Mouse (Mus musculus): ENCODE measurements around the gene Dnm1l. TPM values are rescaled to one million over a fixed set of nuclear protein-coding genes. Genes with fewer than 3 reads are reported as not detected.

Dnm1l gene
- total and polyA plus RNA-seq, 3 experiments: 55.8 to 91.7 (median 83.1) TPM

DNA sequence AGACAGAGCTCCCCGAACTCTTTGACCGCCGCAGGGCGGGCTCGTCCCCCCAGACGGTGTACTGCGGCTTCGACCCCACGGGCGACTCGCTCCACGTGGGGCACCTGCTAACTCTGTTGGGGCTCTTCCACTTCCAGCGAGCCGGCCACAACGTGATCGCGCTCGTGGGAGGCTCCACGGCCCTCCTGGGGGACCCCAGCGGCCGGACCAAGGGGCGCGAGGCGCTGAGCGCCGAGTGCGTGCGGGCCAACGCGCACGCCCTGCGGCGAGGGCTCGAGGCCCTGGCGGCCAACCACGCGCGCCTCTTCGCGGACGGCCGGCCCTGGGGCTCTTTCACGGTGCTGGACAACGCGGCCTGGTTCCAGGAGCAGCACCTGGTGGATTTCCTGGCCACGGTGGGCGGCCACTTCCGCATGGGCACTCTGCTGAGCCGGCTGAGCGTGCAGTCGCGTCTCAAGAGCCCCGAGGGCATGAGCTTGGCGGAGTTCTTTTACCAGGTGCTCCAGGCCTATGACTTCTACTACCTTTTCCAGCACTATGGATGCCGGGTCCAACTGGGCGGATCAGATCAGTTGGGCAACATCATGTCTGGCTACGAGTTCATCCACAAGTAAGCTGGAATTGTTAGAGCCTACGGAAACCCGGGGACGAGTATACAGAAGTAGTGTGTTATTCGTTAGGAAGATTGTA, 55.5 kb downstream of the Dnm1l start:
- DNase-seq (ENCODE audit: extremely low read depth): peak; percentile 64
- Histone ChIP-seq H3K4me2 (ENCODE audit: insufficient read depth, low read depth, poor library complexity, severe bottlenecking) (peak overlapping the region; percentile 100; the same call in 1 of the 2 replicates), H3K27ac (ENCODE audit: insufficient read depth, low read depth) (peak overlapping the region; percentile 41), H3K9me3 (replicated peaks; ENCODE audit: low read length) (no peaks in the 10 kb centered on the region), H3K27me3 (replicated peaks) (no peaks in the 10 kb centered on the region), H3K9ac (ENCODE audit: insufficient read depth, low read depth) (peak overlapping the region; percentile 89), H3K36me3 (replicated peaks in 1 of 2; ENCODE audit: control insufficient read depth in 1 of 2, insufficient read depth in 1 of 2, low read length in 1 of 2) (peaks cover 17 to 26% of the 10 kb centered on the region in 2 experiments), H3K79me2 (replicated peaks; ENCODE audit: control insufficient read depth, extremely low read depth, insufficient read depth, poor library complexity, severe bottlenecking) (peaks cover 26% of the 10 kb centered on the region), H3K4me1 (ENCODE audit: control insufficient read depth in 1 of 2, insufficient read depth in 2 of 2) (peaks cover 3 to 28% of the 10 kb centered on the region in 2 experiments; a peak in 3 of 4 replicates), H3K4me3 (replicated peaks in 1 of 3; ENCODE audit: low read depth in 2 of 3, low read length in 2 of 3, poor library complexity in 1 of 3) (peak overlapping the region; percentile 83 to 94 (median 85))
- in situ Hi-C loops (cut with MboI; ENCODE audit: low pct_ligation_motif_present, low pct_unique_long_range_greater_than_20kb, low sequenced_read_pairs): loop anchor here (5.0 to 10.0 kb wide), 2 partner anchors 106 to 282 kb away; no protein-coding TSS in a partner anchor
- TF ChIP-seq CTCF (conservative IDR thresholded peaks at IDR 0.05 in 1 of 2, IDR thresholded peaks at IDR 0.05 in 1 of 2; ENCODE audit: low read depth in 2 of 2, low read length in 2 of 2): no peak
- no peak for TF ChIP-seq HCFC1 (IDR thresholded peaks at IDR 0.05; ENCODE audit: low read depth, low read length)
- TF ChIP-seq BHLHE40 (IDR thresholded peaks at IDR 0.05; ENCODE audit: low read depth, low read length): 0 out of 2 replicates have a peak, but pooled peaks have one; percentile 5
- TF ChIP-seq RCOR1 (conservative IDR thresholded peaks at IDR 0.05; ENCODE audit: low read depth, low read length): no peak
- 0 out of 2 replicates have a peak, but pooled peaks have one; percentile 12 for TF ChIP-seq NRF1 (IDR thresholded peaks at IDR 0.05; ENCODE audit: low read depth, low read length)
- TF ChIP-seq POLR2AphosphoS2 (IDR thresholded peaks at IDR 0.05; ENCODE audit: low read depth, low read length): peak; percentile 15; the same call in 1 of the 2 replicates
- no peak for TF ChIP-seq MAZ (IDR thresholded peaks at IDR 0.05; ENCODE audit: low read depth, low read length)
- TF ChIP-seq IRF4 (IDR thresholded peaks at IDR 0.05; ENCODE audit: low read depth, low read length): no peak; the same call in 1 of the 2 replicates
- no peak for TF ChIP-seq ZKSCAN1 (IDR thresholded peaks at IDR 0.05; ENCODE audit: borderline replicate concordance, low read depth, low read length)
- no peak for TF ChIP-seq JUN (IDR thresholded peaks at IDR 0.05; ENCODE audit: insufficient read depth, low read depth, low read length)
- no peak for TF ChIP-seq SMC3 (IDR thresholded peaks at IDR 0.05; ENCODE audit: low read depth, low read length)
- TF ChIP-seq SIN3A (IDR thresholded peaks at IDR 0.05; ENCODE audit: low read length): peak; percentile 71
- TF ChIP-seq NELFE (IDR thresholded peaks at IDR 0.05; ENCODE audit: low read depth, low read length): peak; percentile 41; the same call in 1 of the 2 replicates
- peak; percentile 36; the same call in 1 of the 2 replicates for TF ChIP-seq POLR2A (IDR thresholded peaks at IDR 0.05; ENCODE audit: low read depth, low read length)
- no peak for TF ChIP-seq EP300 (IDR thresholded peaks at IDR 0.05; ENCODE audit: low read length)
- no peak for TF ChIP-seq MEF2A (IDR thresholded peaks at IDR 0.05; ENCODE audit: borderline replicate concordance, low read depth, low read length)
- no peak for TF ChIP-seq JUND (conservative IDR thresholded peaks at IDR 0.05; ENCODE audit: low read depth, low read length)
- TF ChIP-seq GABPA (IDR thresholded peaks at IDR 0.05; ENCODE audit: insufficient replicate concordance, low read depth, low read length): no peak
- peak; percentile 58; the same call in 1 of the 2 replicates for TF ChIP-seq TCF12 (IDR thresholded peaks at IDR 0.05; ENCODE audit: low read depth, low read length)
- TF ChIP-seq MXI1 (IDR thresholded peaks at IDR 0.05; ENCODE audit: low read depth, low read length): peak; percentile 86
- TF ChIP-seq CHD2 (IDR thresholded peaks at IDR 0.05; ENCODE audit: low read length): no peak
- TF ChIP-seq ZC3H11A (IDR thresholded peaks at IDR 0.05; ENCODE audit: low read depth, low read length): no peak
- TF ChIP-seq ELF1 (IDR thresholded peaks at IDR 0.05; ENCODE audit: low read depth, low read length): peak; percentile 91
- no peak for TF ChIP-seq KAT2A (IDR thresholded peaks at IDR 0.05; ENCODE audit: insufficient replicate concordance, low read length)
- TF ChIP-seq MYC (IDR thresholded peaks at IDR 0.05; ENCODE audit: low read depth, low read length): peak; percentile 26; the same call in 1 of the 2 replicates
- TF ChIP-seq TBP (conservative IDR thresholded peaks at IDR 0.05; ENCODE audit: low read depth, low read length): no peak
- no peak for TF ChIP-seq PAX5 (IDR thresholded peaks at IDR 0.05; ENCODE audit: low read length)
- TF ChIP-seq RAD21 (IDR thresholded peaks at IDR 0.05; ENCODE audit: low read depth, low read length): no peak
- TF ChIP-seq MAX (IDR thresholded peaks at IDR 0.05; ENCODE audit: low read length): no peak; the same call in none of the 2 replicates
- TF ChIP-seq UBTF (IDR thresholded peaks at IDR 0.05; ENCODE audit: low read depth, low read length): peak; percentile 68
- no peak for TF ChIP-seq USF1 (IDR thresholded peaks at IDR 0.05; ENCODE audit: low read depth, low read length)
- no peak for TF ChIP-seq USF2 (conservative IDR thresholded peaks at IDR 0.05; ENCODE audit: low read depth, low read length)
- peak; percentile 81 for TF ChIP-seq CHD1 (IDR thresholded peaks at IDR 0.05; ENCODE audit: low read depth, low read length)
- TF ChIP-seq ZMIZ1 (IDR thresholded peaks at IDR 0.05; ENCODE audit: low read depth, low read length): no peak
- 0 out of 2 replicates have a peak, but pooled peaks have one; percentile 13 for TF ChIP-seq MAFK (IDR thresholded peaks at IDR 0.05; ENCODE audit: insufficient replicate concordance, low read length)
- no peak for TF ChIP-seq ETS1 (conservative IDR thresholded peaks at IDR 0.05; ENCODE audit: low read depth, low read length)
- TF ChIP-seq E2F4 (IDR thresholded peaks at IDR 0.05; ENCODE audit: insufficient replicate concordance, low read depth, low read length): no peak
- TF ChIP-seq ZNF384 (IDR thresholded peaks at IDR 0.05; ENCODE audit: low read depth, low read length): no peak
- dilution Hi-C loops (cut with MboI; ENCODE audit: extremely low pct_ligation_motif_present, extremely low pct_unique_long_range_greater_than_20kb, low sequenced_read_pairs): no loop called here
